Mouse (Mus musculus): ENCODE data around the gene Kcnh4.

- TF ChIP-seq POLR2A (IDR thresholded peaks at IDR 0.05; ENCODE audit: borderline replicate concordance, extremely low read depth, insufficient read depth, insufficient read length, poor library complexity, severe bottlenecking) (no peak), CTCF (IDR thresholded peaks at IDR 0.05; ENCODE audit: borderline replicate concordance, extremely low read depth, insufficient read depth, insufficient read length) (no peak)
These were observed 69.4 kb downstream of the Kcnh4 start for GRCm38 (mm10) chr11:100690389-100690788.
